Mouse (Mus musculus): ENCODE measurements at regions not wholly inside any gene's neighbourhood (a gene's known extent, or its start where the extent isn't known, plus 50 kb on each side); places are given as distances from the start of the nearest gene placed in this dataset.
A peak's percentile ranks its signal among the peaks of the same experiment; 100 is the strongest.

DNA sequence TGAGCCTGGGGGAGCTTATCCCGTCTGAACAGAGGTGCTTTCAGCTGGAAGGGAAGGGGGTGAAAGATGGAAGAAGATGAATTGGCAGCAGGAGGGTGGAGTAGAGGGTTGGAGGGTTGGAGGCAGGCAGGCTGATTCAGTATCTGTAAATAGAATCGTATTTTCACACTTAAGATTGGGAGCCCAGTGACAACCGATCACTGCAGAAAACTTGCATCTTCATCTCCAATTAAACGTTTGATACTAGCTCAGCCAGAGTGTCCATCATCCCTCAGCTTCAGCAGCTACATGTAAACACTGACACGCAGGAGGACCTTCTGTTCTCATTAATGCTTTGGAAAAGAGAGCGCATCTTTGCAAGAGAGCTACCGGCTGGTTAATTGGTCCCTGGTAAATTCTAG, 67.2 kb upstream of the Gramd1b start:
- Histone ChIP-seq H3K36me3 (no peaks in the 10 kb centered on the region), H3K27ac (no peak overlapping the region), H3K9ac (no peak overlapping the region), H3K4me2 (no peak overlapping the region), H3K27me3 (replicated peaks) (no peaks in the 10 kb centered on the region), H3K4me3 (replicated peaks) (no peak overlapping the region), H3K4me1 (no peaks in the 10 kb centered on the region), H3K9me3 (no peaks in the 10 kb centered on the region)
- 67% methylated on average over 7 of the region's 7 CpGs for WGBS
- ATAC-seq (ENCODE audit: insufficient read depth, low FRiP score, low read depth), result no peak

DNA sequence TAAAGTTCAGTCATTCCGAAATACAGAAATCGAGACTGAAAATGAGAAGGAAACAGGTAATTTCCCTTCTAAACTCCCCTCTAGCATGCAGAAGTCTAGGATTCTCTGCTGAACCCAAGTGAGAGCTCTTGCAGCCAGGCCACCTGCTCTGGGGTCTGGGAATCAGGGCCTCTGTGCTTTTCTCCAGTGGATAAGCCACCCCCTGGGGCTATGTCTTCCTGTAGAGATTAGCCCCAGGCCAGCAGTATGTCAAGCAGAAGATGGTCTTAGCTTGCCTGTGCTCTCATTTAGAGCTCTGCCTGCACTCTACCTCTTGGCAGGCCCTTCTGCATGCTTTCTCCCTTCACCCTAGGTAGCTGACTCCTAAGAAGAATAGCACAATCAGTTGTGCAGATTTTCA, 56.2 kb upstream of the Gramd1b start:
- Histone ChIP-seq H3K27ac (no peak overlapping the region), H3K4me1 (no peaks in the 10 kb centered on the region), H3K9me3 (no peaks in the 10 kb centered on the region), H3K9ac (no peak overlapping the region), H3K4me2 (no peak overlapping the region), H3K4me3 (replicated peaks) (no peak overlapping the region), H3K36me3 (no peaks in the 10 kb centered on the region), H3K27me3 (replicated peaks) (no peaks in the 10 kb centered on the region)
- WGBS, result 72% methylated on average over 2 of the region's 2 CpGs
- no peak for ATAC-seq (ENCODE audit: insufficient read depth, low FRiP score, low read depth)

DNA sequence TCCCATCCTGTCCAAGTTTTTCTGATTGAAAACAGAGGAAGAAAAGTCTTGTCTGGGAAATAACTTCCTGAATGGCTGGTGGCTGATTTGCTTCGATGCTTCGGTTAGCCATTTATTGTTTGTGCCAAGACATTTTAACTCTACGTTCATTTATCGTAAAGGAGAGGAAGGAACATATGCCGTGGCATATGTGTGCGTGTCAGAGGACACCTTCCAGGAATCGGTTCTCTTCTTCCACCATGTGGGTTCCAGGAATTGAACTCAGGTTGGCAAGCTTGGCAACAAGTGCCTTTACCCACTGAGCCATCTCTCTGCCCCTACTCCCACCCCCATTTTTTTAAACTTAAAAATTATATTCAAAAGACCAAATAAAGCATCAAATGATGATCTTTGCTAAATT, 55.4 kb upstream of the Gramd1b start:
- Histone ChIP-seq H3K9ac (no peak overlapping the region), H3K27me3 (replicated peaks) (no peaks in the 10 kb centered on the region), H3K27ac (no peak overlapping the region), H3K36me3 (no peaks in the 10 kb centered on the region), H3K4me1 (no peaks in the 10 kb centered on the region), H3K9me3 (no peaks in the 10 kb centered on the region), H3K4me3 (replicated peaks) (no peak overlapping the region), H3K4me2 (no peak overlapping the region)
- ATAC-seq (ENCODE audit: insufficient read depth, low FRiP score, low read depth), result no peak
- 80% methylated on average over 7 of the region's 7 CpGs for WGBS

DNA sequence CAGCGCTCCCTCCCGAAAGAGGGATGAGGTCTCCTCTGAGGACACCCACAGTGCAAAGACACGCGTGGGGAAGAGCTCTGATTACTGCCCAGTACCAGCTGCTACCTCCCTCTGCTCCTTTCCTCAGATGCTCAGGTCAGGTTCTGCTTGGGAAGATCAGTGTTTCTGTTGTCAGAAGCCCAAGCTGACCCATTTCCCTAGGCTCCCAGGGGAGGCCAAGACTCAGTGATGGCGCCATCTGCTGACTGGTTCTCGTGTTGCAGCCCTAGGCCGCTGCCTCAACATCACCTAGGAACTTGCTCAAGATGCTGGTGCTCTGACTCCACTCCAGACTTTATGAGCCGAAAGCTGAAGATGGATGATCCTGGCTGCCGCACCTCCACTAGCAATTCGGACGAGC, 52.4 kb upstream of the Gramd1b start:
- WGBS, result 39% methylated on average over 11 of the region's 11 CpGs

DNA sequence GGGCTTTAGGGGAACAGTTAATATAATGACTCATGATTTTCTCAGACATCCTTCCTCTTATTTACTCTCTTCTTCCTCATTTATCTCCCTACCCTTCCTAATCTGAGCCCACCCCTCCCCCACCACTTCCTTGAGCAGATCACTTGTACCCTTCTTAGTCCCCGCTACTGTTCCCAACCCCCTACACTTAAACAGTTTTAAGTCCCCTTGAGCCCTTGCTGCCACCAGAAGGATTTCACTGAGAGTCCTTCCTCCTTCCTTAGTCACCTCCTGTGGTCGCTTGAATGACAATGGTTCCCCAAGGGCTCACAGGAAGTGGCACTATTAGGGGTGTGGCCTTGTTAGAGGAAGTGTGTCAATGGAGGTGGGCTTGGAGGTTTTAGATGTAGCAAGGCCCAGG, 50.7 kb upstream of the Gramd1b start:
- no peak for ATAC-seq (ENCODE audit: insufficient read depth, low FRiP score, low read depth)
- Histone ChIP-seq H3K36me3 (no peaks in the 10 kb centered on the region), H3K9me3 (no peaks in the 10 kb centered on the region), H3K27me3 (replicated peaks) (no peaks in the 10 kb centered on the region), H3K27ac (no peak overlapping the region), H3K4me3 (replicated peaks) (no peak overlapping the region), H3K9ac (no peak overlapping the region), H3K4me1 (no peaks in the 10 kb centered on the region), H3K4me2 (no peak overlapping the region)
- 73% methylated on average over 2 of the region's 2 CpGs for WGBS

More for the DNA sequence above, 52.4 kb upstream of the Gramd1b start:
- Histone ChIP-seq H3K4me1 (no peaks in the 10 kb centered on the region), H3K4me2 (no peak overlapping the region), H3K9ac (no peak overlapping the region), H3K9me3 (no peaks in the 10 kb centered on the region), H3K27ac (no peak overlapping the region), H3K4me3 (replicated peaks) (no peak overlapping the region), H3K27me3 (replicated peaks) (no peaks in the 10 kb centered on the region), H3K36me3 (no peaks in the 10 kb centered on the region)
- ATAC-seq (ENCODE audit: insufficient read depth, low FRiP score, low read depth), result 0 out of 2 replicates have a peak, but pooled peaks have one; percentile 14
